Mouse (Mus musculus): ENCODE results near the gene Acbd4. TPM values are rescaled to one million over a fixed set of nuclear protein-coding genes. Genes with fewer than 3 reads are reported as not detected.

Gene Acbd4
- total and polyA plus RNA-seq, 2 experiments from 2014 or later = 16.3 to 21.6 TPM

DNA sequence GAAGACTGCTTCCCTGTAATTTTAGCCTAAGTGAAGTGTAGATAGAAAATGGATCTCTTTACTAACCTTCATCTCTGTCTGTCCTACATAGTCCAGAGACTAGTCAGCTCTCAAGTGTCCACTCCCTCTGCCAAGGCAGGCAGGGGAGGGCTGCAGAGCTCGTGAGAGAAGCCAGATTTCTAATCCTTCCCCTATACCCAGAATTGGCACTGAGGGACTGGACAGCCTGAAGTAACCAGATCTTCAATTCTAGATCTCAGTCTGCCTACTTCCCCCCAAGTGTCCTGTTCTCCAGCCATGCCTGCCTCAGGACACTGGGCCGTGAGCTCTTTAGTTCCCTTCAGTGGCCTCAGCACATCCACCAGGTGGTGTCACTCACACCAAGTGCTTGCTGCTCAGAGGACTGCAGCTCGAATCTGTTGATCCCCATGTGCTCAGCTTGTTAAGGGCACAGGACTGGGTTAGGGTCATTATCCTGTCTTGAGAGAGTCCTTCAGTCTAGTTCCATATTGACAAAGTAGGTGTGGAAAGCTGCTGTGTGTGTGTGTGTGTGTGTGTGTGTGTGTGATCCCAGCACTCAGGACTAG is 42.9 kb upstream of the Acbd4 start:
- peaks cover 80% of the 10 kb centered on the region for H3K36me3 ChIP-seq (replicated peaks; ENCODE audit: control insufficient read depth, insufficient read depth, low read length)
- peaks cover 12% of the 10 kb centered on the region; the same call in 1 of the 2 replicates for H3K4me1 ChIP-seq (ENCODE audit: control insufficient read depth, insufficient read depth)
- peak overlapping the region; percentile 67 for H3K27ac ChIP-seq (ENCODE audit: low read depth)
- TF ChIP-seq CTCF (IDR thresholded peaks at IDR 0.05; ENCODE audit: low read depth) = peak; percentile 33
- no peak for TF ChIP-seq EP300 (IDR thresholded peaks at IDR 0.05; ENCODE audit: low read depth)
- no peaks in the 10 kb centered on the region for H3K9me3 ChIP-seq (replicated peaks; ENCODE audit: control insufficient read depth, low read length)
- no peaks in the 10 kb centered on the region for H3K27me3 ChIP-seq (ENCODE audit: control insufficient read depth, insufficient read depth, low read length)
- no peak overlapping the region for H3K9ac ChIP-seq (replicated peaks; ENCODE audit: low read depth, low read length)
- ATAC-seq (ENCODE audit: insufficient read depth, low read depth) (peak; percentile 47), DNase-seq (ENCODE audit: low spot score) (no peak)
- no peak overlapping the region for H3K4me3 ChIP-seq (ENCODE audit: low read depth, low read length)
- no peak overlapping the region for H3K4me2 ChIP-seq (ENCODE audit: low read depth, low read length)
- WGBS = 36% methylated on average over 3 of the region's 3 CpGs

DNA sequence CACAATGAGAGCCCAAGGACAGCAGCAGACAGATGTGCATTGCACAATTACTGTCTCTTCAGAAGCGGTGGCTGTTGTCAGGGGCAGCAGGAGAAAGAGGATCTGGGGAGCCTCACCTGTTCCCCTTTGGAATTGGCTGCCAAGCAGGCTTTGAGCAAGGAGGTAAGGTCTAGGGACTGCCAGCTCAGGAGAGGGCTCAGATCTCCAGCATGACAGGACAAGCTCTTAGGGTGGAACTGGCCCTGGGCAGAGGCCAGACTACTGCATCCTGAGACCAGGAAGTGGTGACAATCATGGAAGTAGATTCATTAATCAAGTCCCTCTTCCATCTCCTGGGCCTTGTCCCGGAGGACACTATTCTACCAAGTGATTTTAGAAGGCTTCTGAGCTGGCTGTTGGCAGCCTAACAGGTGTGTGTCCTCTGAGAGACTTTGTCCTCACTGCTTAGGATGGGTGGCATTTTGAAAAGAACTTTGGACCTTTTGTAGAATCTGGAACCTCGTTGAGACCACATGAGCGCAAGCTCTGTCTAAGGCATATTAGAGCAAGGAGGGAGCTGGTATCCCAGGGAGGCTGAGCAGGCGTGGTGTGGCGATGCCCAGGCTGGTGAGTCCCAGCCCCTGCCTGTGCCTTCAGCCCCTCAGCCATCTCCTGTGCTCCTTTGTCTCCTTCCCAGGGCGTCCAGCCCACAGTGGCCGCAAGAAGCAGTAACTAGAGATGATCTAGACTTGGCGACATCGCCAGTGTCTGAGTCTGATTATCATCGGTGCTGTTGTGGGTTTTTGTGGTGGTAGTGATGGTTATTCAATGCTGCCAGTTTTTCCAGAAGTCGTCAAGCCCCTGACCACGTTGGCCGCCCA is 35.1 kb upstream of the Acbd4 start:
- Histone ChIP-seq H3K9me3 (replicated peaks; ENCODE audit: control insufficient read depth, low read length) (no peaks in the 10 kb centered on the region), H3K36me3 (replicated peaks; ENCODE audit: control insufficient read depth, insufficient read depth, low read length) (peaks cover 86% of the 10 kb centered on the region), H3K27ac (ENCODE audit: low read depth) (no peak overlapping the region), H3K27me3 (ENCODE audit: control insufficient read depth, insufficient read depth, low read length) (no peaks in the 10 kb centered on the region), H3K9ac (replicated peaks; ENCODE audit: low read depth, low read length) (no peak overlapping the region), H3K4me1 (ENCODE audit: control insufficient read depth, insufficient read depth) (peaks cover 21% of the 10 kb centered on the region), H3K4me2 (ENCODE audit: low read depth, low read length) (no peak overlapping the region), H3K4me3 (ENCODE audit: low read depth, low read length) (no peak overlapping the region)
- TF ChIP-seq CTCF (IDR thresholded peaks at IDR 0.05; ENCODE audit: low read depth) (no peak), EP300 (IDR thresholded peaks at IDR 0.05; ENCODE audit: low read depth) (no peak)
- 87% methylated on average over 14 of the region's 14 CpGs for WGBS
- no peak for ATAC-seq (ENCODE audit: insufficient read depth, low read depth)
- no peak for DNase-seq (ENCODE audit: low spot score)

DNA sequence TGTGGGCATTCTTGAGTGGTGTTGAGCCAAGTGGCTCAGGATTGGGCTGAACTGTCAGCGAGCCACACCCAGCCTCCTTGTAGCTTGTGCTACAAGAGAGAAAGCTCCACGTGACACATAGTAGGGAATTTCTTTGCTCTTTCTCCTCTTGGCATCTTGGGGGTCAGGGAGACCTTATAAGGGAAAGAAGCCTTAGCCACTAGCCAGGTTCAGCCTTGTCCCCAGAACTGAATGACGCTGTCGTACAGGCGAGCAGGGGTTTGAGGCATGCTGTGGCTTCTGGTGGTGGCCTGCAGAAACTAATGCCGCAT is 34.5 kb upstream of the Acbd4 start:
- H3K4me1 ChIP-seq (ENCODE audit: control insufficient read depth, insufficient read depth) = peaks cover 16% of the 10 kb centered on the region
- no peaks in the 10 kb centered on the region for H3K27me3 ChIP-seq (ENCODE audit: control insufficient read depth, insufficient read depth, low read length)
- DNase-seq (ENCODE audit: low spot score) (no peak), ATAC-seq (ENCODE audit: insufficient read depth, low read depth) (no peak)
- peaks cover 85% of the 10 kb centered on the region for H3K36me3 ChIP-seq (replicated peaks; ENCODE audit: control insufficient read depth, insufficient read depth, low read length)
- no peak overlapping the region for H3K4me3 ChIP-seq (ENCODE audit: low read depth, low read length)
- no peak overlapping the region for H3K9ac ChIP-seq (replicated peaks; ENCODE audit: low read depth, low read length)
- no peak overlapping the region for H3K4me2 ChIP-seq (ENCODE audit: low read depth, low read length)
- TF ChIP-seq CTCF (IDR thresholded peaks at IDR 0.05; ENCODE audit: low read depth) = no peak
- no peak for TF ChIP-seq EP300 (IDR thresholded peaks at IDR 0.05; ENCODE audit: low read depth)
- H3K9me3 ChIP-seq (replicated peaks; ENCODE audit: control insufficient read depth, low read length) = no peaks in the 10 kb centered on the region
- peak overlapping the region; percentile 50 for H3K27ac ChIP-seq (ENCODE audit: low read depth)
- WGBS = 78% methylated on average over 6 of the region's 6 CpGs

DNA sequence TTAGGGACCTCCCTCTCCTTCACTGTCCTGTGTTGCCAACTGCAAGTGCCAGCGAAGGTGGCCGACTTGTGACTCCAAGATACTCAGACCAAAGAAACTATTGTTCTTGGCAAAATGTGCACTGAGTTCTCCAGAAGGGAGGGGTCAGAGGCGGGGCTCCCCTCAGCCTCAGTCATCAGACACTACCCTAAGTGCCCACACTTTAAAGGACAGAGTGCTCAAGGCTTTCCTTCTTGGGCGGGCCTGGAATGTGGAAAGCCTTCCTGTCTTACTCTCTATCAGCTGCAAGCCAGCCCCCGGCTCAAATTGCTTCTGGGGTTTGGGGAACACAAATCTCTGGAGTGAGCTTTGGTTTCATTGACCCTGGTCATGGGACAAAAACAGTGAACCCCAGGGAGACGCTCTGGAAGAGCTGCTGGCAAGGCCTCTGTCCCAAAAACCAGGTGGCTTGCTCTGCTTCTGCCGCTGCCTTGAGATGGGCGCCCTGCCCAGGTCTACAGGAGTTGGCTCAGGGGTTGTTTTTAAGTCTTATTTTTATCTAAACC is 34.0 kb upstream of the Acbd4 start:
- Histone ChIP-seq H3K9ac (replicated peaks; ENCODE audit: low read depth, low read length) (no peak overlapping the region), H3K4me2 (ENCODE audit: low read depth, low read length) (no peak overlapping the region), H3K36me3 (replicated peaks; ENCODE audit: control insufficient read depth, insufficient read depth, low read length) (peaks cover 84% of the 10 kb centered on the region), H3K4me3 (ENCODE audit: low read depth, low read length) (no peak overlapping the region), H3K27me3 (ENCODE audit: control insufficient read depth, insufficient read depth, low read length) (no peaks in the 10 kb centered on the region), H3K4me1 (ENCODE audit: control insufficient read depth, insufficient read depth) (peaks cover 14% of the 10 kb centered on the region), H3K9me3 (replicated peaks; ENCODE audit: control insufficient read depth, low read length) (no peaks in the 10 kb centered on the region), H3K27ac (ENCODE audit: low read depth) (peak overlapping the region; percentile 50)
- TF ChIP-seq EP300 (IDR thresholded peaks at IDR 0.05; ENCODE audit: low read depth) (no peak), CTCF (IDR thresholded peaks at IDR 0.05; ENCODE audit: low read depth) (no peak)
- DNase-seq (ENCODE audit: low spot score) = peak; percentile 45
- ATAC-seq (ENCODE audit: insufficient read depth, low read depth) = peak; percentile 65
- WGBS = 29% methylated on average over 8 of the region's 8 CpGs

DNA sequence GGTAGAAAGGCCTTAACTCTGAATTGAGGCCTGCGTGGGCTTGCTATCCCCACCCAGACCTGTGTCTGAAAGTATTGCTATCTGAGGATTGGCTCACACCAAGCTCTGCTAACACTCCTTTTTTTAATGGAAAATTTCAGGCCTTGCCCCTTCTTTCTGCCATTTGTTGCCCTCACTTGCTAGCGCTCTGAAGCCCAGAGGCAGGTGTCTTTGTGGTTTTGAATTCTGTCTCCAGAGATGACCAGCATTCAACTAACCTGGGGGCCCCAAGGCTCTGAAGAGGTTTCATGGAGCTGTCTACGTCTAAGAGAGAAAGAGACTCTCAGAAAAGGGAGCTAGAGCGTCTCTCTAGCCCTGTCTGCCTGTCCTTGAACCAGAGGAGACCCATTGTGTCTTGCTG is 33.2 kb upstream of the Acbd4 start:
- no peak for DNase-seq (ENCODE audit: low spot score)
- Histone ChIP-seq H3K36me3 (replicated peaks; ENCODE audit: control insufficient read depth, insufficient read depth, low read length) (peaks cover 85% of the 10 kb centered on the region), H3K9ac (replicated peaks; ENCODE audit: low read depth, low read length) (no peak overlapping the region), H3K4me2 (ENCODE audit: low read depth, low read length) (no peak overlapping the region), H3K4me1 (ENCODE audit: control insufficient read depth, insufficient read depth) (peaks cover 14% of the 10 kb centered on the region), H3K4me3 (ENCODE audit: low read depth, low read length) (no peak overlapping the region), H3K9me3 (replicated peaks; ENCODE audit: control insufficient read depth, low read length) (no peaks in the 10 kb centered on the region), H3K27me3 (ENCODE audit: control insufficient read depth, insufficient read depth, low read length) (no peaks in the 10 kb centered on the region), H3K27ac (ENCODE audit: low read depth) (peak overlapping the region; percentile 50)
- WGBS = 89% methylated on average over 4 of the region's 4 CpGs
- TF ChIP-seq EP300 (IDR thresholded peaks at IDR 0.05; ENCODE audit: low read depth) (no peak), CTCF (IDR thresholded peaks at IDR 0.05; ENCODE audit: low read depth) (no peak)
- ATAC-seq (ENCODE audit: insufficient read depth, low read depth) = no peak

Data from heart, postnatal 0 days (tissue).